Mouse (Mus musculus): ENCODE measurements around the gene Zfp87. TPM values are rescaled to one million over a fixed set of nuclear protein-coding genes. Genes with fewer than 3 reads are reported as not detected.

Zfp87 gene
- total RNA-seq (2021): 1 to 10 TPM; 3.5 to 5.2 TPM
- long read RNA-seq, experiment 1, transcript Zfp87-204 (4 exons, 2,656 nt): major isoform, 5 of 5 reads
- long read RNA-seq, experiment 1, partial matches to known transcripts: 0 of 5 reads
- long read RNA-seq, experiment 1, other reads (novel, unspliced or antisense): 0 of 5 reads
- long read RNA-seq, experiment 2, partial matches to known transcripts: 0 of 3 reads
- long read RNA-seq, experiment 2, other reads (novel, unspliced or antisense): 0 of 3 reads

GRCm38 (mm10) chr13:67525753-67526410, at the start of gene Zfp87, which contains the start of gene Gm26965:
Gene Zfp87 (minus strand): TSS chr13:67526177.
Gene Gm26965 (minus strand): TSS chr13:67526151.
- DNase-seq: peak; percentile 94
- TF ChIP-seq CTCF (IDR thresholded peaks at IDR 0.05): no peak
- intact Hi-C loops (cut with DNase I): loop anchor here (2.0 to 10.0 kb wide), 2 partner anchors 27 to 199 kb away; partner anchors contain the start of genes Zfp65 and Zfp748
- Histone ChIP-seq H3K27ac (peak within 1 kb of the TSS; percentile 89), H3K4me3 (peak within 1 kb of the TSS; percentile 84)

- TF ChIP-seq CTCF (IDR thresholded peaks at IDR 0.05): no peak
- no peak overlapping the region for H3K27ac ChIP-seq
These were observed 46.7 kb upstream of the Zfp87 start for GRCm38 (mm10) chr13:67572591-67573189.

GRCm38 (mm10) chr13:67553730-67554129, 27.8 kb upstream of the Zfp87 start, which contains the start of gene Zfp748:
Gene Zfp748 (minus strand): TSS chr13:67553830.
- TF ChIP-seq CTCF (IDR thresholded peaks at IDR 0.05): no peak
- intact Hi-C loops (cut with DNase I): loop anchor here (2.0 kb wide), 1 partner anchor 27 kb away; the partner anchor contains the start of genes Gm26965 and Zfp87
- DNase-seq: no peak
- H3K4me3 ChIP-seq: peak within 1 kb of the TSS; percentile 98
- H3K27ac ChIP-seq: peak within 1 kb of the TSS; percentile 87

More at GRCm38 (mm10) chr13:67572591-67573189, 46.7 kb upstream of the Zfp87 start:
- intact Hi-C loops (cut with DNase I): no loop called here
- no peak overlapping the region for H3K4me3 ChIP-seq
- DNase-seq: no peak

GRCm38 (mm10) chr13:67552505-67553346, 26.7 kb upstream of the Zfp87 start:
- peak overlapping the region; percentile 87 for H3K27ac ChIP-seq
- H3K4me3 ChIP-seq: peak overlapping the region; percentile 98
- DNase-seq: peak; percentile 83
- intact Hi-C loops (cut with DNase I): loop anchor here (2.0 kb wide), 1 partner anchor 26 kb away; the partner anchor contains the start of genes Gm26965 and Zfp87
- TF ChIP-seq CTCF (IDR thresholded peaks at IDR 0.05): no peak

GRCm38 (mm10) chr13:67545941-67546340, 20.0 kb upstream of the Zfp87 start:
- intact Hi-C loops (cut with DNase I): no loop called here
- H3K4me3 ChIP-seq: no peak overlapping the region
- no peak for TF ChIP-seq CTCF (IDR thresholded peaks at IDR 0.05)
- DNase-seq: no peak
- H3K27ac ChIP-seq: no peak overlapping the region

GRCm38 (mm10) chr13:67527049-67527730, 1.2 kb upstream of the Zfp87 start:
- no peak overlapping the region for H3K27ac ChIP-seq
- no peak for DNase-seq
- intact Hi-C loops (cut with DNase I): loop anchor here (2.0 to 10.0 kb wide), 2 partner anchors 26 to 198 kb away; partner anchors contain the start of genes Zfp65 and Zfp748
- no peak overlapping the region for H3K4me3 ChIP-seq
- no peak for TF ChIP-seq CTCF (IDR thresholded peaks at IDR 0.05)

GRCm38 (mm10) chr13:67500908-67501307, 25.1 kb downstream of the Zfp87 start:
- TF ChIP-seq CTCF (IDR thresholded peaks at IDR 0.05): no peak
- Histone ChIP-seq H3K4me3 (peak overlapping the region; percentile 90; the same call in 1 of the 2 replicates), H3K27ac (peak overlapping the region; percentile 87)
- no peak for DNase-seq
- intact Hi-C loops (cut with DNase I): loop anchor here (10.0 kb wide), 1 partner anchor 236 kb away; no protein-coding TSS in a partner anchor

- Histone ChIP-seq H3K4me3 (peak within 1 kb of the TSS; percentile 90), H3K27ac (peak within 1 kb of the TSS; percentile 87)
- peak; percentile 83 for DNase-seq
- intact Hi-C loops (cut with DNase I): loop anchor here (10.0 kb wide), 1 partner anchor 235 kb away; no protein-coding TSS in a partner anchor
- no peak for TF ChIP-seq CTCF (IDR thresholded peaks at IDR 0.05)
These were observed 25.8 kb downstream of the Zfp87 start, which contains the start of gene Zfp58 for GRCm38 (mm10) chr13:67500084-67500719. Gene Zfp58 (minus strand): TSS chr13:67500555.

GRCm38 (mm10) chr13:67495631-67496030, 30.3 kb downstream of the Zfp87 start:
- TF ChIP-seq CTCF (IDR thresholded peaks at IDR 0.05): no peak
- intact Hi-C loops (cut with DNase I): no loop called here
- no peak for DNase-seq
- Histone ChIP-seq H3K27ac (no peak overlapping the region), H3K4me3 (no peak overlapping the region)

- no peak for DNase-seq
- H3K4me3 ChIP-seq: peak overlapping the region; percentile 94
- peak overlapping the region; percentile 93 for H3K27ac ChIP-seq
- intact Hi-C loops (cut with DNase I): no loop called here
- no peak for TF ChIP-seq CTCF (IDR thresholded peaks at IDR 0.05)
These were observed 41.6 kb downstream of the Zfp87 start for GRCm38 (mm10) chr13:67484424-67484811.

All from gastrocnemius, adult 2 months (tissue).